In genomic region chr2:136886846-136887245, GRCm38 (mm10) we compare ENCODE assay signal across 9 mouse cellular contexts. TPM values are rescaled to one million over a fixed set of nuclear protein-coding genes. Genes with fewer than 3 reads are reported as not detected.
A peak's percentile ranks its signal among the peaks of the same experiment; 100 is the strongest.
DNase-seq lines count a peak whose midpoint lies in the region; ATAC-seq and TF ChIP-seq lines count a peak whose summit lies in the region.
"Had no signal": no experiment of that assay in that cellular context is flagged by ENCODE, and none has a peak within 500 bp of the region (broad histone marks: within the 10 kb centered on the region; RNA-seq: fewer than 3 reads in every experiment).

No protein-coding gene starts in this region.

- no peak overlapping the region for H3K27ac ChIP-seq in intestine, postnatal 0 days (ENCODE audit: low read depth, low read length)
- no peak overlapping the region for H3K27ac ChIP-seq in intestine, embryonic 16.5 days (ENCODE audit: low read length)
- no peak overlapping the region for H3K27ac ChIP-seq in stomach, postnatal 0 days (replicated peaks)
- H3K27ac ChIP-seq: midbrain, embryonic 12.5 days had no signal

- no peak overlapping the region for H3K4me3 ChIP-seq in intestine, postnatal 0 days (ENCODE audit: low read depth, low read length)
- no peak overlapping the region for H3K4me3 ChIP-seq in intestine, embryonic 16.5 days (ENCODE audit: low read length)
- no peak overlapping the region for H3K4me3 ChIP-seq in stomach, postnatal 0 days (ENCODE audit: low read depth, low read length)
- H3K4me3 ChIP-seq: midbrain, embryonic 12.5 days had no signal

- TF ChIP-seq EP300 in stomach, postnatal 0 days (optimal IDR thresholded peaks at IDR 0.05) = no peak

- H3K4me1 ChIP-seq in intestine, postnatal 0 days (replicated peaks; ENCODE audit: control insufficient read depth, insufficient read depth, low read length) = no peaks in the 10 kb centered on the region
- peaks cover 6% of the 10 kb centered on the region; the same call in 1 of the 2 replicates for H3K4me1 ChIP-seq in intestine, embryonic 16.5 days (ENCODE audit: control insufficient read depth, insufficient read depth, low read length)
- H3K4me1 ChIP-seq in stomach, postnatal 0 days (replicated peaks; ENCODE audit: control insufficient read depth, insufficient read depth) = no peaks in the 10 kb centered on the region
- H3K4me1 ChIP-seq: midbrain, embryonic 12.5 days had no signal

- WGBS in intestine, postnatal 0 days = 58% methylated on average over 4 of the region's 4 CpGs
- WGBS in intestine, embryonic 16.5 days = 61% methylated on average over 4 of the region's 4 CpGs
- WGBS in stomach, postnatal 0 days = 44% methylated on average over 4 of the region's 4 CpGs

- H3K36me3 ChIP-seq in intestine, postnatal 0 days (ENCODE audit: control insufficient read depth, insufficient read depth) = peaks cover 25% of the 10 kb centered on the region
- peaks cover 7% of the 10 kb centered on the region; the same call in 1 of the 2 replicates for H3K36me3 ChIP-seq in intestine, embryonic 16.5 days (ENCODE audit: control insufficient read depth, insufficient read depth, low read length)
- H3K36me3 ChIP-seq in stomach, postnatal 0 days (ENCODE audit: control insufficient read depth, insufficient read depth, low read length) = peaks cover 6% of the 10 kb centered on the region; the same call in 1 of the 2 replicates

- no peak overlapping the region for H3K9ac ChIP-seq in intestine, postnatal 0 days (ENCODE audit: low read depth, low read length)
- H3K9ac ChIP-seq in intestine, embryonic 16.5 days (ENCODE audit: low read depth, low read length) = no peak overlapping the region
- H3K9ac ChIP-seq in stomach, postnatal 0 days (ENCODE audit: low read length) = no peak overlapping the region
- H3K9ac ChIP-seq: midbrain, embryonic 12.5 days had no signal

- no peak overlapping the region for H3K4me2 ChIP-seq in intestine, postnatal 0 days (replicated peaks; ENCODE audit: low read depth)
- no peak overlapping the region for H3K4me2 ChIP-seq in intestine, embryonic 16.5 days (ENCODE audit: low read depth, low read length)
- no peak overlapping the region for H3K4me2 ChIP-seq in stomach, postnatal 0 days (replicated peaks; ENCODE audit: low read depth)
- H3K4me2 ChIP-seq: midbrain, embryonic 12.5 days had no signal

- DNase-seq in adrenal gland, postnatal 25 days = peak; percentile 27
- no peak for DNase-seq in adrenal gland, postnatal 4 days (ENCODE audit: low spot score in 2 of 2)
- peak; percentile 72 for DNase-seq in 3T3-L1 (ENCODE audit: low read depth, low spot score)
- DNase-seq in frontal cortex, postnatal 36 days (ENCODE audit: low spot score in 2 of 2) = peak; percentile 26 to 56
- DNase-seq in stomach, postnatal 0 days (ENCODE audit: low spot score) = no peak
- no peak for DNase-seq in spleen, adult 18-20 months

- no peak for ATAC-seq in intestine, postnatal 0 days
- ATAC-seq in intestine, embryonic 16.5 days = no peak
- no peak for ATAC-seq in stomach, postnatal 0 days (ENCODE audit: low FRiP score, low TSS enrichment)

- no peaks in the 10 kb centered on the region for H3K9me3 ChIP-seq in intestine, postnatal 0 days (ENCODE audit: control insufficient read depth)
- H3K9me3 ChIP-seq in intestine, embryonic 16.5 days (ENCODE audit: control insufficient read depth, low read length) = no peaks in the 10 kb centered on the region
- H3K9me3 ChIP-seq in stomach, postnatal 0 days (ENCODE audit: control insufficient read depth, low read length) = no peaks in the 10 kb centered on the region
- H3K9me3 ChIP-seq: midbrain, embryonic 12.5 days had no signal

- no peaks in the 10 kb centered on the region for H3K27me3 ChIP-seq in intestine, postnatal 0 days (replicated peaks; ENCODE audit: control insufficient read depth, insufficient read depth, low read length)
- no peaks in the 10 kb centered on the region for H3K27me3 ChIP-seq in intestine, embryonic 16.5 days (replicated peaks; ENCODE audit: control insufficient read depth, insufficient read depth, low read length)
- no peaks in the 10 kb centered on the region for H3K27me3 ChIP-seq in stomach, postnatal 0 days (ENCODE audit: control insufficient read depth, insufficient read depth, low read length)
- H3K27me3 ChIP-seq: midbrain, embryonic 12.5 days had no signal

- peak; percentile 57 for TF ChIP-seq CTCF in intestine, postnatal 0 days (IDR thresholded peaks at IDR 0.05; ENCODE audit: low read depth)
- peak; percentile 67 for TF ChIP-seq CTCF in stomach, postnatal 0 days (IDR thresholded peaks at IDR 0.05; ENCODE audit: low read depth)

RNA-seq across cellular contexts. Expression of gene AL731706.2, which starts 1.4 kb away (rescaled TPM):
- 14.1 and 20.4 TPM in 2 replicates for total RNA-seq in adrenal gland, postnatal 25 days (2021)
- 10 to 100 TPM in 1 of 2 experiments, not detected in 1; 20.2 TPM for total RNA-seq in adrenal gland, postnatal 4 days (2021)
- 52.5 and 61.5 TPM in 2 replicates for polyA plus RNA-seq in intestine, postnatal 0 days (2015; fragmentation: Nextera tagmentation; extraction: Ambion mirVana)
- 50.8 and 55.8 TPM in 2 replicates for polyA plus RNA-seq in intestine, embryonic 16.5 days (2015; fragmentation: Nextera tagmentation; extraction: Ambion mirVana)
- polyA plus RNA-seq in stomach, postnatal 0 days (2015; fragmentation: Nextera tagmentation; extraction: Ambion mirVana) = 21.3 and 27.6 TPM in 2 replicates

RNA-seq across cellular contexts. Expression of gene Slx4ip, which starts 4.2 kb away (rescaled TPM):
- total RNA-seq in adrenal gland, postnatal 25 days (2021) = 7.7 and 8.5 TPM in 2 replicates
- total RNA-seq in adrenal gland, postnatal 4 days (2021) = 1 to 10 TPM; 7.4 to 7.6 TPM
- polyA plus RNA-seq in intestine, postnatal 0 days (2015; fragmentation: Nextera tagmentation; extraction: Ambion mirVana) = 2.8 and 3.5 TPM in 2 replicates
- polyA plus RNA-seq in intestine, embryonic 16.5 days (2015; fragmentation: Nextera tagmentation; extraction: Ambion mirVana) = 4.4 and 5.1 TPM in 2 replicates
- polyA plus RNA-seq in stomach, postnatal 0 days (2015; fragmentation: Nextera tagmentation; extraction: Ambion mirVana) = 2.1 TPM in 2 replicates

RNA-seq across cellular contexts. Expression of gene AL731706.1, which starts 4.3 kb away (rescaled TPM):
- 19.4 and 21.0 TPM in 2 replicates for total RNA-seq in adrenal gland, postnatal 25 days (2021)
- 10 to 100 TPM in 1 of 2 experiments, 1 to 10 TPM in 1; 9.4 to 12.6 TPM for total RNA-seq in adrenal gland, postnatal 4 days (2021)
- 70.4 and 72.9 TPM in 2 replicates for polyA plus RNA-seq in intestine, postnatal 0 days (2015; fragmentation: Nextera tagmentation; extraction: Ambion mirVana)
- 45.5 and 45.6 TPM in 2 replicates for polyA plus RNA-seq in intestine, embryonic 16.5 days (2015; fragmentation: Nextera tagmentation; extraction: Ambion mirVana)
- polyA plus RNA-seq in stomach, postnatal 0 days (2015; fragmentation: Nextera tagmentation; extraction: Ambion mirVana) = 26.3 and 33.2 TPM in 2 replicates

RNA-seq across cellular contexts. Expression of gene Mkks, which starts 4.3 kb away (rescaled TPM):
- total RNA-seq in adrenal gland, postnatal 25 days (2021) = 18.8 TPM in 2 replicates
- total RNA-seq in adrenal gland, postnatal 4 days (2021) = 10 to 100 TPM; 13.2 to 18.9 TPM
- polyA plus RNA-seq in intestine, postnatal 0 days (2015; fragmentation: Nextera tagmentation; extraction: Ambion mirVana) = 25.3 and 26.2 TPM in 2 replicates
- 17.3 and 18.9 TPM in 2 replicates for polyA plus RNA-seq in intestine, embryonic 16.5 days (2015; fragmentation: Nextera tagmentation; extraction: Ambion mirVana)
- polyA plus RNA-seq in stomach, postnatal 0 days (2015; fragmentation: Nextera tagmentation; extraction: Ambion mirVana) = 10.8 and 15.6 TPM in 2 replicates

Comparison
In these comparisons a context has a peak if more than half of its experiments do, and no peak if none do; other contexts are left out.
1. DNase-seq: peak in adrenal gland, postnatal 25 days (single experiment), 3T3-L1 (single experiment) and frontal cortex, postnatal 36 days (2 of 2); none in adrenal gland, postnatal 4 days (0 of 2), stomach, postnatal 0 days (single experiment) and spleen, adult 18-20 months (0 of 2).